21 mouse cellular contexts compared by ENCODE assay signal in genomic region chr1:67465527-67465926, GRCm38 (mm10).
A peak's percentile ranks its signal among the peaks of the same experiment; 100 is the strongest.
DNase-seq lines count a peak whose midpoint lies in the region; ATAC-seq and TF ChIP-seq lines count a peak whose summit lies in the region.
"Had no signal": no experiment of that assay in that cellular context is flagged by ENCODE, and none has a peak within 500 bp of the region (broad histone marks: within the 10 kb centered on the region; RNA-seq: fewer than 3 reads in every experiment).

No protein-coding gene starts in this region.

- no peak overlapping the region for H3K4me3 ChIP-seq in stomach, embryonic 14.5 days (ENCODE audit: low read depth, low read length)
- no peak overlapping the region for H3K4me3 ChIP-seq in stomach, postnatal 0 days (ENCODE audit: low read depth, low read length)
- no peak overlapping the region for H3K4me3 ChIP-seq in limb, embryonic 10.5 days
- H3K4me3 ChIP-seq: forebrain, embryonic 10.5 days; heart, embryonic 13.5 days; intestine, embryonic 15.5 days; liver, embryonic 15.5 days had no signal

- ATAC-seq in stomach, embryonic 14.5 days (ENCODE audit: insufficient number of reproducible peaks, insufficient read depth, low FRiP score, low read depth), result peak; percentile 58; the same call in 1 of the 2 replicates
- ATAC-seq in stomach, postnatal 0 days (ENCODE audit: low FRiP score, low TSS enrichment), result no peak
- ATAC-seq: intestine, embryonic 15.5 days had no signal

- no peak overlapping the region for H3K4me2 ChIP-seq in stomach, embryonic 14.5 days (replicated peaks; ENCODE audit: low read depth, low read length)
- H3K4me2 ChIP-seq in stomach, postnatal 0 days (replicated peaks; ENCODE audit: low read depth), result no peak overlapping the region
- H3K4me2 ChIP-seq: heart, embryonic 13.5 days; hindbrain, embryonic 14.5 days; intestine, embryonic 15.5 days; liver, embryonic 15.5 days had no signal

- TF ChIP-seq EP300 in stomach, postnatal 0 days (optimal IDR thresholded peaks at IDR 0.05), result no peak

- no peak overlapping the region for H3K9ac ChIP-seq in stomach, embryonic 14.5 days (replicated peaks; ENCODE audit: low read depth, low read length)
- no peak overlapping the region for H3K9ac ChIP-seq in stomach, postnatal 0 days (ENCODE audit: low read length)
- H3K9ac ChIP-seq: heart, embryonic 13.5 days; hindbrain, embryonic 14.5 days; intestine, embryonic 15.5 days; liver, embryonic 15.5 days had no signal

- H3K27me3 ChIP-seq in stomach, embryonic 14.5 days (ENCODE audit: control insufficient read depth, insufficient read depth, low read length), result no peaks in the 10 kb centered on the region
- no peaks in the 10 kb centered on the region for H3K27me3 ChIP-seq in stomach, postnatal 0 days (ENCODE audit: control insufficient read depth, insufficient read depth, low read length)
- H3K27me3 ChIP-seq in limb, embryonic 10.5 days (ENCODE audit: low read depth, poor library complexity, severe bottlenecking), result no peaks in the 10 kb centered on the region
- H3K27me3 ChIP-seq: CH12.LX; heart, embryonic 13.5 days; intestine, embryonic 15.5 days; liver, embryonic 15.5 days had no signal

- no peaks in the 10 kb centered on the region for H3K36me3 ChIP-seq in stomach, embryonic 14.5 days (ENCODE audit: control insufficient read depth, insufficient read depth, low read length)
- no peaks in the 10 kb centered on the region for H3K36me3 ChIP-seq in stomach, postnatal 0 days (ENCODE audit: control insufficient read depth, insufficient read depth, low read length)
- no peaks in the 10 kb centered on the region for H3K36me3 ChIP-seq in limb, embryonic 10.5 days
- H3K36me3 ChIP-seq: forebrain, embryonic 10.5 days; heart, embryonic 13.5 days; intestine, embryonic 15.5 days; liver, embryonic 15.5 days had no signal

- DNase-seq in heart, adult 11 months, result peak; percentile 66
- DNase-seq in heart, adult 18-20 months, result no peak
- DNase-seq in stomach, postnatal 0 days (ENCODE audit: low spot score), result no peak
- DNase-seq in limb, embryonic 10.5 days (ENCODE audit: low spot score), result peak; percentile 33
- no peak for DNase-seq in cerebellum, postnatal 14 days
- no peak for DNase-seq in right cerebral cortex, postnatal 25 days
- DNase-seq: adrenal gland, postnatal 25 days; cerebellum, adult 18-20 months; cerebellum, postnatal 36 days; heart, postnatal 36 days; kidney, adult 9 months; lung, postnatal 10 days; midbrain, embryonic 14.5 days; thymus, postnatal 25 days had no signal

- no peak for TF ChIP-seq CTCF in stomach, postnatal 0 days (IDR thresholded peaks at IDR 0.05; ENCODE audit: low read depth)

- no peak overlapping the region for H3K27ac ChIP-seq in stomach, embryonic 14.5 days (ENCODE audit: low read length)
- H3K27ac ChIP-seq in stomach, postnatal 0 days (replicated peaks), result no peak overlapping the region
- H3K27ac ChIP-seq in limb, embryonic 10.5 days, result 0 out of 2 replicates have a peak overlapping the region, but pooled peaks have one; percentile 14
- H3K27ac ChIP-seq: forebrain, embryonic 10.5 days; hindbrain, embryonic 14.5 days; intestine, embryonic 15.5 days; liver, embryonic 15.5 days had no signal

- 23% methylated on average over 4 of the region's 4 CpGs for WGBS in stomach, embryonic 14.5 days
- 38% methylated on average over 4 of the region's 4 CpGs for WGBS in stomach, postnatal 0 days
- WGBS in limb, embryonic 10.5 days, result 21% methylated on average over 4 of the region's 4 CpGs

- no peaks in the 10 kb centered on the region for H3K4me1 ChIP-seq in stomach, embryonic 14.5 days (ENCODE audit: control insufficient read depth, insufficient read depth, low read length)
- no peaks in the 10 kb centered on the region for H3K4me1 ChIP-seq in stomach, postnatal 0 days (replicated peaks; ENCODE audit: control insufficient read depth, insufficient read depth)
- peaks cover 14% of the 10 kb centered on the region for H3K4me1 ChIP-seq in limb, embryonic 10.5 days
- H3K4me1 ChIP-seq: forebrain, embryonic 10.5 days; intestine, embryonic 15.5 days; liver, embryonic 15.5 days had no signal

- H3K9me3 ChIP-seq in stomach, embryonic 14.5 days (ENCODE audit: control insufficient read depth, low read depth, low read length), result no peaks in the 10 kb centered on the region
- no peaks in the 10 kb centered on the region for H3K9me3 ChIP-seq in stomach, postnatal 0 days (ENCODE audit: control insufficient read depth, low read length)
- no peaks in the 10 kb centered on the region for H3K9me3 ChIP-seq in limb, embryonic 10.5 days (replicated peaks)
- H3K9me3 ChIP-seq: forebrain, embryonic 10.5 days; heart, embryonic 13.5 days; intestine, embryonic 15.5 days; liver, embryonic 15.5 days had no signal

Comparison
In these comparisons a context has a peak if more than half of its experiments do, and no peak if none do; other contexts are left out.
1. DNase-seq: peak in heart, adult 11 months (single experiment) and limb, embryonic 10.5 days (single experiment); none in heart, adult 18-20 months (0 of 2), stomach, postnatal 0 days (single experiment), cerebellum, postnatal 14 days (0 of 2) and right cerebral cortex, postnatal 25 days (single experiment).